Mouse (Mus musculus) limb, embryonic 13.5 days (tissue): Measurements from ENCODE around the gene Ifi208. TPM values are rescaled to one million over a fixed set of nuclear protein-coding genes. Genes with fewer than 3 reads are reported as not detected.

ENCODE experiments used
- ATAC-seq: fragments of 200-750 bp; cut with Nextera tagmentation; 2 replicates; pipeline ENCODE4 v1.8.0; 2017; ENCODE audit warnings: low read depth, moderate number of reproducible peaks, moderate TSS enrichment; ENCODE audit not compliant: low FRiP score
- H3K27ac ChIP-seq: fragments of 300-500 bp; sonication (generic); 2 replicates; pipeline ENCODE4 v1.5.1; 2015; ENCODE audit warnings: inconsistent platforms, mild to moderate bottlenecking, moderate library complexity
- H3K27me3 ChIP-seq: fragments of 300-500 bp; sonication (generic); 2 replicates; pipeline ENCODE4 v1.6.1; 2015; ENCODE audit warnings: mild to moderate bottlenecking, inconsistent platforms
- H3K36me3 ChIP-seq: fragments of 300-500 bp; sonication (generic); 2 replicates; pipeline ENCODE4 v1.6.1; 2015; ENCODE audit warnings: inconsistent platforms, mild to moderate bottlenecking, moderate library complexity
- H3K4me1 ChIP-seq: fragments of 300-500 bp; sonication (generic); 2 replicates; pipeline ENCODE4 v1.6.1; 2015; ENCODE audit warnings: inconsistent platforms
- H3K4me2 ChIP-seq: fragments of 300-500 bp; sonication (generic); replicated peaks from 2 replicates; pipeline ENCODE4 v1.6.1; 2015; ENCODE audit warnings: inconsistent platforms, mild to moderate bottlenecking, moderate library complexity
- H3K4me3 ChIP-seq: fragments of 300-500 bp; sonication (generic); 2 replicates; pipeline ENCODE4 v1.5.1; 2015; ENCODE audit warnings: moderate library complexity, mild to moderate bottlenecking, inconsistent platforms
- H3K9ac ChIP-seq: fragments of 300-500 bp; sonication (generic); 2 replicates; pipeline ENCODE4 v1.6.1; 2015; ENCODE audit warnings: mild to moderate bottlenecking, inconsistent platforms
- H3K9me3 ChIP-seq: fragments of 300-500 bp; sonication (generic); 2 replicates; pipeline ENCODE4 v1.6.1; 2016; ENCODE audit warnings: inconsistent platforms
- WGBS: fragments of 180-500 bp; shearing (Covaris S2); methylation state at CpG from one replicate; pipeline ENCODE4 v1.1.7; 2015; 5-methylcytosine and 5-hydroxymethylcytosine counted together
- microRNA-seq: library from miRNA; unstranded; fragments of <30 nt; microRNA quantifications from one replicate; pipeline ENCODE4, GENCODE M21; 2016
- polyA plus RNA-seq: library from polyadenylated mRNA; unstranded; fragments of >200 nt; fragmentation: Nextera tagmentation; extraction: Ambion mirVana; gene quantifications from 2 replicates; pipeline ENCODE4 v1.2.1, GENCODE M21; 2015

The Ifi208 gene
- polyA plus RNA-seq, 1 experiment from 2014 or later, result not detected

DNA sequence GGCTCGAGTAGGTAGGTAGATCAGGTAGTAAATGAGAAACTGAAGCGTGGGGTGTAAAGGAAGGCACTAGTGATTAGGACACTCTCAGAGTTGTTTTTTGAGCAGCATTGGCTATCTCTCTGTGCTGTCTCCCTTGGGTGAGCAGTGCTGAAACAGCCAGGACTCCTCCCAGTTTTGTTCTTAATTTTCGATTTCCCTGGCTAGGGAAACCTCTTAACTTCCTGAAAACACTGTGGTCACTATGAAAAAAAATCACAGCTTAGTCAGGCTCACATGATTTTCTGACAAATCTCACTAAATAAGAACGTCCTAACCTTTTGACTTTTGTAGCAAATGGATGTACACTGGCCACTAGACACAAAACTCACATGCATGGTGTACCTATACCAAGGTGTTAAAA, 68.2 kb downstream of the Ifi208 start, which contains the start of gene Ifi207:
Gene Ifi207, minus strand, starts transcription at position 92 of the 400 bp plus-strand sequence.
- 74% methylated on average over 4 of the region's 4 CpGs for WGBS
- no peak within 1 kb of the TSS for H3K4me2 ChIP-seq
- ATAC-seq, result no peak
- no peak within 1 kb of the TSS for H3K27ac ChIP-seq
- no peak within 1 kb of the TSS for H3K9ac ChIP-seq
- no peak within 1 kb of the TSS for H3K4me3 ChIP-seq
- no peaks in the 10 kb centered on the region for H3K4me1 ChIP-seq
- no peaks in the 10 kb centered on the region for H3K27me3 ChIP-seq
- no peaks in the 10 kb centered on the region for H3K36me3 ChIP-seq
- no peaks in the 10 kb centered on the region for H3K9me3 ChIP-seq

DNA sequence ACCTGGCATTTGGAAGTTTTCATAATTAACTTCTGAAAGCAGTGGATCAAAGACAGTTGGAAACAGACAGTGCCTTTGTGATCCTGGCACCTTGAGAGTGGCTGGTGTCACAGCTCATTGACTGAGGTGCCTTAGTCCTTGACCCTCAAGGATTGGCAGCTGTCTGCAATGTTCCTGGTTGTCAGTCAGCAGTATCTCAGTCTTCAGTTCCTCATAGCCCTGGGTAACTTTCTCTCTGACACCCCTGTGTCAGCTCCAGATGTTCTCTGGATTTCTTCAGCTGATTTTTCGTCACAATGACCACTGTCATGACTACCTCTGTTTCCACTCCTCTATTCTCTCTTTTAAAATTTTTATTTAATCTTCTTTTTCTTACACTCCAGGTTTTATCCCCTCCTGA, 68.8 kb downstream of the Ifi208 start:
- Histone ChIP-seq H3K4me1 (no peaks in the 10 kb centered on the region), H3K36me3 (no peaks in the 10 kb centered on the region), H3K27ac (no peak overlapping the region), H3K9ac (no peak overlapping the region), H3K27me3 (no peaks in the 10 kb centered on the region), H3K9me3 (no peaks in the 10 kb centered on the region), H3K4me3 (no peak overlapping the region), H3K4me2 (no peak overlapping the region)
- 75% methylated on average over 1 of the region's 1 CpGs for WGBS
- ATAC-seq, result no peak

Small RNA genes lying within 50 kb of the gene (microRNA-seq; reads per million reads assigned to microRNA genes)
- gene Gm44339, result not detected

Other genes starting within 250 kb of the Ifi208 start
- not detected in 2 replicates for gene Ifi206, start 182.6 kb upstream of the Ifi208 start, polyA plus RNA-seq
- not detected in 2 replicates for gene Ifi214, start 137.7 kb upstream of the Ifi208 start, polyA plus RNA-seq
- gene Ifi213, start 74.4 kb upstream of the Ifi208 start, polyA plus RNA-seq, result not detected in 2 replicates
- gene Ifi209, start 42.8 kb upstream of the Ifi208 start, polyA plus RNA-seq, result 0.04 and 0.11 TPM in 2 replicates
- gene Ifi207, start 68.1 kb downstream of the Ifi208 start, polyA plus RNA-seq, result 0.52 and 0.78 TPM in 2 replicates
- gene Ifi204, start 93.3 kb downstream of the Ifi208 start, polyA plus RNA-seq, result 1.3 and 1.4 TPM in 2 replicates
- gene Ifi211, start 239.4 kb downstream of the Ifi208 start, polyA plus RNA-seq, result 0.48 and 0.72 TPM in 2 replicates